Mouse (Mus musculus) c-Kit-positive CD71-positive TER-119-negative erythroid progenitor cells, embryonic 14.5 days (primary cell): Measurements from ENCODE around the gene Kcnj12.

Source experiments
- DNase-seq: peaks from one replicate; pipeline ENCODE4 v3.0.0-alpha.2; 2013; ENCODE audit warnings: low read depth

Gene Kcnj12

DNA sequence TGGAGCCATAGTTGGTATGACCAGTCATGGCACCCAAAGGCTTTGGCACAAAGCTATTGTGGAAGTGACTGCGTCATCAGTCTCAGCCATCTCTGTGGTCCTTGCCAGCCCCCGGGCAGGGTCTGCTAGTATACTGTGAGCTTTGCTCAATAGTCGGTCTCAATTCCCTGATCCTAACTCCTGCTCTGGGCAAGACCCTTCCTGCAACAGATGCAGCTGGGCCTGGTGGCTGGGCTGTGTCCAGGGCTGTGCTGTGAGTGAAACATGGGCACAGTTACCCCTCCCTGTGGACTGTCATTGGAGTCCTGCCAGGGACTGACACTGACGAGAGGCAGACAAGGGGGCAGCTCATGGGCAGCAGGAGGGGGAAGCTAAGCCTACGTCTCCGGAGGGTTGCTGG is 2.6 kb downstream of the Kcnj12 start:
- no peak for DNase-seq

DNA sequence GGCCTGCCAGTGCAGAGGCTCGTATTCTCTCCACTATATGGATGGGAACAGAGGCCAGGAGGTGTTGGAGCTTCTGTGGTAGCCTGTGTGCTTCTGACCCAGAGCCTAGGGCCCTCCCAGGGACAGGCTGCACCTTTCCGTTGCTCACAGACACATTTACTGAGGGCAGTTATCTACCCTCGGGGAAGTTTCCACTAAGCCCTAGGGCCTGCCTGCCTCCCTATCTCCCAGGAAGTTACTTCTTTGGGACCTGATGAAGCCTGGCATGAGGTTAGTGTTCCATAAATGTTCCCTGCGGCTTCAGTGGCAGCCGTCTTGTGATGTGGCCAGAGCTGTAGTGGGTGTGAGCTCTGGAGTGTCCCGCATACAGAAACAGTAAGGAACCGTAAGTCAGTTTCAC is 3.2 kb downstream of the Kcnj12 start:
- no peak for DNase-seq

DNA sequence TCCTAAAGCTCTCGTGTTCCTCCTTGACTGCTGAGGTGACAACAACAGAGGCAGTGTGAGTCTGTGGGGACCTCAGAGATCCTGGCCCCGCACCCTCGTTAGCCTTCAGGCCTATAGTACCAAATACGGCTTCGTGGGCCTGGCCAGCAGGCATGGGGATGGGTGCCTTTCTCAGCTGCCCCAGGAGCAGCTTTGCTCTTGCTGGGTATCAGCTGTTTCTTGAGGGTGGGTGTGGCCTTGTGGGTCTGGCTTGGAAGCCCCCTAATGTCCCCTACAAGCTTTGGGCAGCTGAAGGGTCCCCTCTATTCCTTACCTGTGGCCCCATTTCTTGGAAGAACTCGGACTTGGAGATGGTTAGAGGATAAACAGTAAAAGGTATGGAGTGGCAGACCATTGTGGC is 4.0 kb downstream of the Kcnj12 start:
- DNase-seq = no peak

DNA sequence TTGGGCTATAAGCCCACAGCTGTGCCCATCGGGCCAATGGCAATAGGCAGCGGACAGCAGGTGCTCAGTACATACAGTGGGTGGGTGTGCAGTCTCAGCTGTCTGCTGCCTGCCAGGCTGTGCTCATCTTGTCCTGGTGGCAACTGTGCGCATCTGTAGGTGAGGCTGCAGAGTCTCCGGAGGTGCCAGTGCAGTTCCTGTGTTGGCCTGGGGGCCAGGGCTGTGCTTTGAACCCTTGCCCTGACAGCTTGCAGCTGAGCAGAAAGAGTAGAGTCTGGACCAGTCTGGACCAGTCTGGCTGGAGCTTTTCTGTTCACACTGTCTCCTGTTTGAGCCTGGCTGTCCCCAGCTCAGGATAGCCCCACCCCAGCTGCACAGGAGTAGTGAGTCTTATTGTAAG is 4.8 kb downstream of the Kcnj12 start:
- DNase-seq = no peak

DNA sequence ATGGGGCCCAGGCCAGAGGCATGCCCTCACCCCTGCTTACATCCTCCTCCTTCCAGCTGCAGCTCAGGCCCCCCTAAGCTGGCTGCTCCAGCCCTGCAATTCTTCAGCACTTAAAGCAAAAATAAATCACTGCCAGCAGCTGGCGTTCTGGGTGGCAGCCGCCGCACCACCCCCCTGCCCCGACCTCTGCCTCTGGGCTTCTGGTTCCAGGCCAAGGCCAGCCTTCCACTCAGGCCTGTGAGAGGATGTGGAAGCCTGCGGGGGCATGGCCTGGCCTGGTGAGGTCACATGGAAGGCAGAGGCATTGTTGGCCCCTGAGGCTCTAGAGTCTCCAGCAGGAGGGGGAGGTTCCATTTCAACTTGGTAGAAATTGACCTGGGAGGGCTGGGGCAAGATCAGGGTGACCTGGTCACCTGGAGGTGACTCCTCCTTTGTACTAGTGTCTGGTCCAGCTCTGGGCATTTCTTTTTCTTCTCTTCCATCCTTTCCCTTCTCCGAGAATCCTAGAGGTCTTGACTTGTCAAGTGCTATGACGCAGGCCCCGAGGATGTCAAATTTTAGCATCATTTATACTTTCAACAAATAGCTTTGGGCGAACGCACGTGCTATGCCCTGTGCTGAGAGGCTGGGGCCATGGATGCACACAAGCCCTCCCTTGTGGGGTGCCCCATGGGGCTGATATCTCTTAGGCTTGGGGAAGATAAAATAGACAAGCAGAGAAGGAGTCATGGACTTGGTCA is 6.0 kb downstream of the Kcnj12 start:
- no peak for DNase-seq

DNA sequence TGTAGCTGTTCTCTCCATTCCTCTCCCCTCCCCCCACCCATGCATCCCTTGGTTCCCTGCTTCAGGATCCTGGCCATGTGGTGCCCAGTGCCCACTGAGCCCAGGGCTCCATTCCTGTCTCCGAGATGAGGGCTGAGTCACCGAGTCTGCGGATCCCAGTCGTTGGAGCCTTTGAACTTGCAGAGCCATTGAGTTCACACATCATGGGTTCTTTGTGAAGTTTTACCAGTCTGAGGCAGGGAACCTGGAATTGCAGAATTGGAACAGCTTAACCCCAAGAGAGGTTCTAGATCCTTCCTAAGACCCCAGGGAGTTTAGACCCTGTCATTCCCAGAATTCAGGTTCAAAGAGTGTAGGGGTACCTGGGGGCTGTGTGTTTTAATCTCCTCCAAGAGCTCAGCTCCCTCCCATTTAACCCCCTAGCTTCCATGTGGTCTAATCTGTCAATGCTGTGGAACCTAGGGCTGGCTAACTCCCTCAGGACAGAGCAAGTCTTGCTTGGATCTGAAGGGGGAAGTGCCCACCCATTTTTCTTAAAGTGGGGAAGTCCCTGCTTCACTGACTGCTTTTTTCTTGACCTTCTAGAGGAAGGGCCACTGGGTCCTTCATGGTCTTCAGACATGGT is 6.9 kb downstream of the Kcnj12 start:
- no peak for DNase-seq

DNA sequence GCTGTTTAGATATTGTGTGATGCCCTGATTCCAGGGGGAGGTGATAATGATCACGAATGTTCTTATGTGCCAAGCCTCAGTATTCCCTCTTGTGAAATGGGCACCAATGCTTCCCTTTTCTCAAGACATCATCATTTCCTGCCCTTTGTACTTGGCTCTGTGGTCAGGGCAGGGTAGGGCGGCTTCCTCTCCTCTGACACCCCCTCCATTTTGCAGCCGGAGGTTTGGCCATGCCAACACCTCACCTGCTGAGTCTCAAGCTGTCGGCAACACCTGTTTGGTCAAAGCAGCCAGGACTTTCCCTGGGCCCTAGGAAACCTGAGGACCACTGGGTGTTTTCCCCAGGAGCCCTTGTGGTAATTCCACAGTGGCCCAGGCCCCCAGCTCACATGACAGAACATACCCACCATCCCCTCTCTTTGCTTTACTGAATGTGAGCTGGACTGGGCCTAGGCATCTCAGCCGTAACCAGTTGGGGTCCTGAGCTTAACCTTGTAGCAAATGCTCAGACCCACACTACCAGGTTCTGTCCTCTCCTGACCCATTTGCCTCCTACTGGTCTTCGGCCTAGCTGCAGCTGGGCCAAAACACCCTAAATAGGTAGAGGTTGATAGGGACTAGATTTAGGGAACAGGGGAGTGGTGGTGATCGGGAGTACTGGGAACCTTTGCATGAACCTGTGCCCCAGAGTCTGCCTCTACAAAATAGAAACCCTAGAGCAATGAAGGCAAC is 7.7 kb downstream of the Kcnj12 start:
- DNase-seq = no peak

DNA sequence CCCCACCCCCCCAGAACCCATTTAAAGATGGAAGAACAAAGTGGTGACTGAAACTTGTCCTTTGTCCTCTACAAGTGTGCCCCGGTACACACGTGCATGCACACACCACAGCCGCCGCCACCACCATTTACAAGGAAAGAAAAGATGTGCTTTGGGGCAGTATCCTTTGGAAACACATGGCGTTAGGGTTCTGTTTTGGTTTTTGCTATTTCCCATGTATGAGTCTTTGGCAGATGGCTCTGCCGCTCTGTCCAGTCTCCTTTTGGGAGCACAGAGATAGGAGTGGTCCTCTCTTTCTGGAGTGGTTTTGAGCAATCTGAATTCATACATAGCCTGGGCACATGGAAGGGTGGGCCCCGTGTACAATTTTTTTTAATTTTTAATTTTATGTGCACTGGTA is 8.8 kb downstream of the Kcnj12 start:
- no peak for DNase-seq

DNA sequence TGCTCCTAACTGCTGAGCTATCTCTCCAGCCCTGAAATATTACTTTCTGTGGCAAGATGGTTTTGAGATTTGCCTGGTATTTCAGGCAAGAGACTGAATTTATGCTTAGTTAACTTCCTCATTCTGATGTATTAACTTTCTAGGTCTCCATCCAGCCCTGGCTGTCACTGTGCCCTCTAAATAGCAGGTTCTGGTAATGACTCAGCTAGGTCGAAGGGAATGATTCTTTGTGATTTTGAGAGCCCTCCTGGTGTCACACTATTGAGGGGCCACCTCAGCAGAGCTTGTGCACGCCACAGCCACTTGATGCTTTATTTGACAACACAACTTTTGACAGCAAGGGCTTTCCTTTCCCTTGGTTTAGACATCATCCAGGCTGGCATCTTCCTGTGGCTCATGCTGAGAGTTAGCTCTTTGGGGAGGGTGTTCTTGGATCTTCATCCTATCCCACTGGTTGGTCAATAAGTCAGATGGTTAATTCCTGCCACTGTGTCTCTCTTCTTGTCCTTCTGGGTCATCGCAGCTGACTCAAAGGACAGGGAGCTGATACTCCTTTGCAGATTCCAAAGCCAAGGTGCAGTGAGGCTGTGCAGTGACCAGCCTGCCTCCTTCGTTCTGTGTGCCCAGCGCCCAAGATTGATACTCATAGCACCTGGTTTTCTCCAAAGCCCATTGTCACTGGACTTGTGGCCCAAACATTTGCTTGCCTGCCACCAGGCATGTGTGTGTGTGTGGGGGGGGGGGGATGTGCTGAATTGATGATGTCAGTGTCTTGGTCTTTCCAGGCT is 9.5 kb downstream of the Kcnj12 start:
- DNase-seq = no peak

DNA sequence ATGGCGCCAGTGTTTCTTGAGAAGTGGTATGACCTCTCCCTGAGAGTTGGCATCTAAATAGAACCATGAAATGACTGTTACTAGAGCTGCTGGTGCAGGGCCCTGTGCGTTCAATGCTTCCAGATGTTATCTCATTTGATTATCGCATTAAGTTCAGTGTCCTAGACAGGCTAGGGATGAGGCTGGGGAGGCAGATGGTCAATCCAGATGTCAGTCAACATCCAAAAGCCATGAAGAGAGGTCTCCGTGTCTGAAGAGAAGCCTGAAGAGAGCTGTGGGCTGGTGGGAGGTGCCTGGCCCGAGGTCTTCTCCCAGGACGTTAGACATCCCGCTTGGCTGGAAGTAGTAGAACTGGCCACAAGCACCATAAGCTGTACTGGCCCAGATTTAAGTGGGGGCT is 10.1 kb downstream of the Kcnj12 start:
- DNase-seq = no peak

DNA sequence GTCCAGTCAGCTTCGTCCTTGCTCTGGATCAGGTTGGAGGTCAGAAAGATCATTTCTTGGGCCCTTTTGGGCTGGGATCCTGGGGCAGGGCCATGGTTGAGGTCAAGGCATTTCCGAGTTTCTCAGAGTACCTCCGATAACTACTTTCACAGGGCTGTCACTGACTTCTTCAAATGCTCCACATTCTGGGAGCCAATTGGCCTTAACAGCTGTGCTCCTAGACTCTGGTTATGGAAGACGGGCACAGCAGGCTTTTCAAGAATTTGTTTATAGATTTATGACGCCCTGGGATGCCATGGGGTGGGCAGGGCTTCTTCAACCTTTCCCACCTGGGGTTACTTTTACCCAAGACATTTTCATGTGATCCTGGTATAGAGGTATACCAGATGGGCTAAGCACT is 10.8 kb downstream of the Kcnj12 start:
- no peak for DNase-seq

DNA sequence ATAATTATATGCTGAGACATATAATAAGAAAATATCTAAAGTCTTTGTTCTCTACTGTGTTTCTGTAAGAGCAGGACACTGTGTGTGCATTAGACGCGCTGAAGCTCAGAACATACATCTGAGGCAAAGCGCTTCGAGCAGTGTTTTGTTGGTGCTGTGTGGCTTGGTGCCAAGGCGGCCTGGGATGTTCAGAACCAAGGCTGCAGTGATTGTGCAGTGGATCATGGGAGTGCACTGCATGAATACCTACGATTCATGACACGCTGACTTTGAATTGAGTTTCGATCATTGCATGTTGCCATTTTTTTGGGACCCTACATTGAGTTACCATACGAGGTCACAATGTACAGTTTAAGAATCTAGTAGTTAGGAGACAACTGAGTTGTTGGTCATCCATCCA is 14.3 kb downstream of the Kcnj12 start:
- DNase-seq = no peak

DNA sequence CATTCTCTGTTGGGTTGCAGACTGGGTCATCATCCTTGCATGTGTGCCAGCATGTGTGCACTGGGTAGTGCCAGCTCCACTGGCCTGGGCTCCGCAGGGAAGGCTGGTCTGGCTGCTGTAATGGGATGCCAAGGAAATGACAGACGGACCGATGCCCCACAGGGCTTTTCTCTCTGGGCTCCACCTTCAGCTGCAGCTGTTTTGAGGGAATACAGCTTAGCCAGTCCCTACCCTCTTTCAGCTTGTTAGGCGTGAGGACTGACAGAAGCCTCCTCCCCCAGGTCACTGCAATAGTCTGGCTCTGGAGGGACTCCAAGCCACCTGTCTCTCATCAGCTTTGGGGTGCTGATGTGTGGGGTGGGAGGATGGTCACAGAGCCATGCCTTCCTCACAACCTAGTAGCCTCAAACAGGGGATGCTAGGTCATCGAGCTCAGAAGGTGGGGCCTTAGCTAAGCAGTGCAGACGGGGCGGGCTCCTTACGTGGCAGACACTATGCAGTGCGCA is 16.0 kb downstream of the Kcnj12 start:
- no peak for DNase-seq

DNA sequence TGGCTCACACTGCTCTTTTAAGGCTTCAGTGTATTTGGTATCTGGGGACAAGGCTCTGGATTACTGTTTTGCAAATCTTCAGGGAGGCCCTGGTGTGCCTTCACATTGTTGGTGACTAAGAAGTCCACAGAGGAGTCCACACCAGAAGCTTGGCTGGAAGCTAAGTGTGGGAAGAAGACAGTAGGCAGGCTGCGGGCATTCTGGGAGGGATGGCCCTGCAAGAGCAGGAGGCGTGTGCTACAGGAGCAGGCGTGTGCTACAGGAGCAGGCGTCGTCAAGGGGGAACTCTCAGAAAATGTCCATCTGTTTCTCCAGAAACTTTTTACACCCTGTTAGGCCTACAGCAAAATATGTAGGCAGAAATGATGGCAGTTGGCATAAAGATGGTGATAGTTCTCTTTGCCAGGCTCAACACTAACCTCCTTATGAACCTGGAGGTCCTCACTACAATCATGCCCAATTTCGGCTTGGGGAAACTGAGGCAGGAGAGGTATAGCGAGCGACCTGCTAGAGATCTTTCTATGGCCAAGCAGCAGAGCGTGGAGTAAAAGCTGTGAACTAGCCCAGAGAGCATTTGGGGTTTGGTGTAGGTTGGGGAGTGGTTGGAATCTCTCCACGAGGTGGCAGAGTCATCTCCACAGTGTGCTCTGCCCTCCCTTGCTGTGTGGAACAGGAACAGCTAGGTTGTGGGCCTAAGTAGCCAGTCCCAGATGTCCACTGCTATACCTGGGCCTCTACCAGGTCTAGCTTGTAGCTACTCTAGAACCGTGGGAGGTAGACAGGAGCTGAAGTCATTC is 18.7 kb downstream of the Kcnj12 start:
- DNase-seq = no peak

DNA sequence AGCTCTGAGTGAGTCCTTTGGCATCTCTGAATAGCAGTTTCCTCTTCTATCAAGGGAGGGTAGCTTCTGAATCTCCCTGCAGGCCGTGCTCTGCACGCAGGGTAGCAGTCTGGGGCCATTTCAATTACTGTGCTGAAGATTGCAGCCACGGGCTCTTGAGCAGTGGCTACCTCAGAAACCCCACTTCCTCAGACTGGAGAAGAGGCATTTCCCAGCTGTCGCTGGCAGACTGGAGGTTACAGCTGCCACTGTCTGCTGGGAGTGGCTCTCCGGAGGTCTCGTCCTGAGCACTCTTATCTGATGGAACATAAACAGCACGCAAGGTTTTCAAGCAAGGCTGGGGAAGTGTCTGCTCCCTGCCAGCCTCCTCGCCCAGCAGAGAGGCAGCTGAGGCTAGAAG is 20.2 kb downstream of the Kcnj12 start:
- DNase-seq = no peak

DNA sequence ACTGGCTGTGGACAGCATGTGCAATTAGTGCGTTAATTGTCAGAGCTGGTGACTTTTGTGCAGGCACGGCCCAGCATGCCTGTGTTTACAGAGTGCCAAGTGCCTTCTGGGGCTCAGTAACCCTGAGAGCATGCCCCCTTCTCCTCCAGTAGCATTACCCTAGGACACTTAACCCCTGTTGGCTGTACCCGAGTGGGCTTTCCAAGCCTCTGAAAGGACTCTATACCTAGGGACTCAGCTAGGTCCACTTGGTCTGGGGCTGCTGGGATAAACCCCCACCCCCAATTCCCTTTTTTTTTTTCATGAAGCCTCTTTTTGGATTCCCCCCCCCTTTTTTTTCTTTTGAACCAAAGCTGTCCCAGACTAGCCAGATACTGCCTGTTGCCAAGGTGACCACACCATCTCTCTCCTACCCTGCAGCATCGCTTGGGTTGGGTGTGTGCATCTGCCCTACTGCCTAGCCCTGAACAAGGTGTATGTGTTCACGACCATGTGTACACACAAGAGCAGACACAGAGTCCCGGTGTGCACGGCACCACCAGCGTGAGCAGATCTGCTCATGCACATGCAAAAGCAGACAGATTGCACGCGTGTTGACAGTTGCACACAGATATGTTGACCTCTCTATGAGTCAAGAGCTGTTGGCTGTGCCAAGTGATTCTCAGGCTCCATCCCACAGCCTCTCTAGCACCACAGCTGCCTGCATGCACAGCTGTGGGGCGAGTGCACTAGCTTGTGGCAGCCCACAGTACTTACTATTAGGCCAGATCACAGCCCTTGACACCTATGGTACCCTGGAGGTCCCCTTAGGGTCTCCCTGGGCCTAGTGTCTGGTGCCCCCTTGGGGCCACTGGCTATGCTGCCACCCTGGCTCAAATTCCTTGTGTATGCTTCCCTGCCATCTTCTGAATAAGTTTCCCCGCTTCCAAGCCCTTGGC is 21.0 kb downstream of the Kcnj12 start:
- no peak for DNase-seq

DNA sequence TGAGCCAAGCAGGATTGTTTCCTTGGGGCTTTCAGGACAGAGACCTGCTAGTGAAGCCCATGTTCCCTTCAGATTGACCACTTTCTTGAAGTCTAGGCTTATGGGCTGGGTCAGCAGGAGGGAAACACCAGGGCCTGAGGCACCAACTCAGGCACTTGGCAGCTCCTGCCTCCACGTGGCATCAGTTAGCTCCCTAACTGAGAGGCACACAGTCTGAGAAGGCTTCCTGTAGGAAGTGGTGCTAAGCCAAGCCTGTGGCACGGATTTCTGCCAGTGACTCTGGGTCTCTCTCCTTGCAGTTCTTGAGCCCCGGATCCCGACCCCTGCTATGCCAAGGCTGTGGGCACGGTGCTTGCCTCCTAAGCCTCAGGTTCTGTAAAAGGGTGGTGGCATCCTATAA is 22.4 kb downstream of the Kcnj12 start:
- no peak for DNase-seq

DNA sequence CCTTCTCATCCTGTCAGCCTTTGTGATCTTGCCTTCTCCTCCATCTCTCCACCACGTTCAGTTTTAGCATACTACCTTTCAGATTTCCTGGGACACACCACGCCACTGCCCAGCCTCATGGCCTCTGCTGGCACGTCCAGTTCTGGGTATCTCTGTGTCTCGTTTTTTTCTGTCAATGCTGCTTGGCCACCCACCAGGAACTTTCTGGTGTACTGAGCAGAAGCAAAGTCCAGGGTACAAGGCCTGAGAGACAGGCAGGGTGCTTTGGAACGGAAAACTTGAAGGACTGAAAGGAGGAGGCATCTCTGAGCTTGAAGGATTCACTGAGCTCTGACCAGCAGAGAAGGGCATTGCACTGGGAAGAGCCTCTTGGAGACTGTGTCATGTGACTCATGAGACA is 25.1 kb downstream of the Kcnj12 start:
- no peak for DNase-seq

DNA sequence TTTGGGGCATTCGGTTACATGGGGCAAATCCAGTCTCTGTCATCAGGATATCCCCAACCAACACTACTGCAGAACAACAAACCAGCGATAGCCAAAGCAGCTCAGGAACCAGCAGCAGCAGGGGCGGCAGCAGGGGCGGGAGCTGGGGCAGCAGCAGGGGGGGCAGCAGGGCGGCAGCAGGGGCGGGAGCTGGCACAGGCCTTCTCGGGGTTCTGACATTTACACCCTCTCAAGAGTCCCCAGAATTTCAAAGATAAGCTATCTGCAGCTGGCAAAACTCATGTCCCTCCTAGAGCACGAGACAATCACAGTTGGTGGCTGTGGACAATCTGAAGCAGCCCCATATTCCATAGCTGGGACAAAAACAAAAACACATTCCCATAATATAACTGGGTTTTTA is 28.8 kb downstream of the Kcnj12 start:
- DNase-seq = no peak

DNA sequence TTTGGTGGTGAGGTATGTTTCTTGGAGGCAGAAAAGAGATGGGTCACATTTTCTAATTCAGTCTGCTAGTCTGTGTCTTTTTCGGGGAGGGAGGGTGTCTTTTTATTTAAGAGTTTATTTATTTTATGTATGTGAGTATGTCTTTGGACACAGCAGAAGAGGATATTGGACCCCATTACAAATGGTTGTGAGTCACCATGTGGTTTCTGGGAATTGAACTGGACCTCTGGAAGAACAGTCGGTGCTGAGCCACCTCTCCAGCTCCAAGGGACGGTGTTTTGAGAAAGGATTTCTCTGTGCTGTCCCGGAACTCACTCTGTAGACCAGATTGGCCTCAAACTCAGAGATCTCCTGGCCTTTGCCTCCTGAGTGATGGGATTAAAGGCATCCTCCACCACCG is 34.5 kb downstream of the Kcnj12 start:
- no peak for DNase-seq
